Mouse (Mus musculus) midbrain, embryonic 11.5 days (tissue): ENCODE measurements around the gene Ppp1r13l. TPM values are rescaled to one million over a fixed set of nuclear protein-coding genes. Genes with fewer than 3 reads are reported as not detected.
A peak's percentile ranks its signal among the peaks of the same experiment; 100 is the strongest.

Source experiments
- ATAC-seq: fragments of 200-750 bp; cut with Nextera tagmentation; 2 replicates; pipeline ENCODE4 v1.8.0; 2017; ENCODE audit warnings: moderate TSS enrichment, moderate library complexity; ENCODE audit not compliant: low FRiP score
- DNase-seq: peaks from one replicate; pipeline ENCODE4 v3.0.0; 2015; ENCODE audit warnings: low spot score; ENCODE audit errors: missing footprints
- H3K27ac ChIP-seq: fragments of 300-500 bp; sonication (generic); 2 replicates; pipeline ENCODE4 v1.5.1; 2014; ENCODE audit warnings: low read depth, low read length
- H3K27me3 ChIP-seq: fragments of 300-500 bp; sonication (generic); 2 replicates; pipeline ENCODE4 v1.6.1; 2014; ENCODE audit warnings: mild to moderate bottlenecking, low read length, moderate library complexity, mixed read lengths; ENCODE audit not compliant: control insufficient read depth, insufficient read depth
- H3K36me3 ChIP-seq: fragments of 300-500 bp; sonication (generic); 2 replicates; pipeline ENCODE4 v1.6.1; 2014; ENCODE audit warnings: mild to moderate bottlenecking, low read length, moderate library complexity, mixed read lengths; ENCODE audit not compliant: control insufficient read depth, insufficient read depth
- H3K4me1 ChIP-seq: fragments of 300-500 bp; sonication (generic); 2 replicates; pipeline ENCODE4 v1.6.1; 2014; ENCODE audit warnings: low read length; ENCODE audit not compliant: control insufficient read depth, insufficient read depth
- H3K4me2 ChIP-seq: fragments of 300-500 bp; sonication (generic); 2 replicates; pipeline ENCODE4 v1.6.1; 2014; ENCODE audit warnings: mild to moderate bottlenecking, moderate library complexity
- H3K4me3 ChIP-seq: fragments of 300-500 bp; sonication (generic); 2 replicates; pipeline ENCODE4 v1.5.1; 2014; ENCODE audit warnings: low read depth, low read length
- H3K9ac ChIP-seq: fragments of 300-500 bp; sonication (generic); 2 replicates; pipeline ENCODE4 v1.6.1; 2014; ENCODE audit warnings: low read length
- H3K9me3 ChIP-seq: fragments of 300-500 bp; sonication (generic); 2 replicates; pipeline ENCODE4 v1.6.1; 2016; ENCODE audit warnings: low read length; ENCODE audit not compliant: control insufficient read depth
- WGBS: fragments of 180-500 bp; shearing (Covaris S2); extraction: QIAGEN DNeasy Blood & Tissue Kit; methylation state at CpG from one replicate; pipeline ENCODE4 v1.1.7; 2014; 5-methylcytosine and 5-hydroxymethylcytosine counted together
- polyA plus RNA-seq: library from polyadenylated mRNA; unstranded; fragments of >200 nt; fragmentation: Nextera tagmentation; extraction: Ambion mirVana; gene quantifications from 2 replicates; pipeline ENCODE4 v1.2.1, GENCODE M21; 2014

Ppp1r13l gene
- polyA plus RNA-seq, 1 experiment from 2014 or later, result 3.0 TPM

GRCm38 (mm10) chr7:19368380-19368779 is 8.8 kb downstream of the Ppp1r13l start:
- Histone ChIP-seq H3K27ac (no peak overlapping the region), H3K36me3 (no peaks in the 10 kb centered on the region), H3K9me3 (no peaks in the 10 kb centered on the region), H3K4me1 (no peaks in the 10 kb centered on the region; the same call in 1 of the 2 replicates), H3K27me3 (no peaks in the 10 kb centered on the region), H3K4me3 (no peak overlapping the region), H3K4me2 (no peak overlapping the region), H3K9ac (no peak overlapping the region)
- WGBS, result 25% methylated on average over 16 of the region's 16 CpGs
- DNase-seq (peak; percentile 75), ATAC-seq (no peak)

DNA sequence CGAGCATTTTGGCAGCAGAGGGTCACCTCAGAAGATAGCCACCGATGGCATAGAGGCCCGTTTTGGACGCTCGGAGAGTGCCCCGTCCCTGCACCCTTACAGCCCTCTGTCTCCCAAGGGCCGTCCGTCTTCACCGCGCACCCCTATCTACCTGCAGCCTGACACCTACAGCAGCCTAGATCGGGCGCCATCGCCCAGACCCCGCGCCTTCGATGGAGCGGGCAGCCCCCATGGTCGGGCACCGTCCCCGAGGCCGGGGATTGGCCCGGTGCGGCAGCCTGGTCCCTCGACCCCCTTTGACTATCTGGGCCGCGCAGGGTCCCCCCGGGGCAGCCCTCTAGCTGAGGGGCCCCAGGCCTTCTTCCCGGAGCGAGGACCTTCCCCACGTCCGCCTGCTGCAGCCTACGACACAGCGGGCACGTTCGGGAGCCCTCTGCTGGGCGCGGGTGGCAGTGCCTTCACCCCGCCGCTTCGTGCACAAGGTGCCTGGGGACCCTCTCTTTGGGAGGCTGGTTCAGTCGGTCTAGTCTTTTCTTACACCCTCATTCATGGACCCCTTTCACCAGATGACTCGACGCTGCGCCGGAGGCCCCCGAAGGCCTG is 10.4 kb downstream of the Ppp1r13l start:
- Histone ChIP-seq H3K4me2 (peak overlapping the region; percentile 50), H3K27ac (no peak overlapping the region), H3K9me3 (no peaks in the 10 kb centered on the region)

DNA sequence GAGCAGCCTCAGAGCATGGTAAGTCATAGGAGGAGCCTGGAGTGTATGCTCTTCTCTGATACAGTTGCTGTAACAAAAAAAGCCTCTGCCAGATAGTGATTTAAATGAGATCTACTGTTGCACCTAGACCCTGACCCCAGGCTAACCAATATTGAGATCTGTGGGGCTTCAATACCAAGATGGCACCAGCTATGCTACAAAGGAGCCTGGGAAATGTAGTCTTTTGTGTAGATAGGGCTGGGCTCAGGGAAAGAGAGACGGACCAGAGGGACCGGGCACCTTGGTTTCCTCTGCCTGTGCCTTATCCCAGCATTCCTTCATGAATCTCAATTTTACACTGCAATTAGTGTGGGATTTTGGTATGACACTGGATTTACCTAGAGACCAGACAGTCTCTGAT is 13.8 kb downstream of the Ppp1r13l start:
- ATAC-seq, result no peak
- H3K36me3 ChIP-seq, result no peaks in the 10 kb centered on the region; the same call in 1 of the 2 replicates

More for the DNA sequence above, 10.4 kb downstream of the Ppp1r13l start:
- H3K36me3 ChIP-seq, result no peaks in the 10 kb centered on the region
- H3K4me3 ChIP-seq, result peak overlapping the region; percentile 37
- DNase-seq (peak; percentile 98), ATAC-seq (peak; percentile 91)
- no peaks in the 10 kb centered on the region for H3K27me3 ChIP-seq
- peak overlapping the region; percentile 71 for H3K9ac ChIP-seq
- no peaks in the 10 kb centered on the region for H3K4me1 ChIP-seq
- WGBS, result 11% methylated on average over 46 of the region's 46 CpGs

GRCm38 (mm10) chr7:19375368-19375767 is 15.8 kb downstream of the Ppp1r13l start:
- H3K9me3 ChIP-seq, result no peaks in the 10 kb centered on the region
- DNase-seq (peak; percentile 31), ATAC-seq (no peak)
- H3K9ac ChIP-seq, result no peak overlapping the region
- H3K27ac ChIP-seq, result no peak overlapping the region
- no peaks in the 10 kb centered on the region for H3K4me1 ChIP-seq
- 83% methylated on average over 18 of the region's 18 CpGs for WGBS
- H3K36me3 ChIP-seq, result no peaks in the 10 kb centered on the region; the same call in 1 of the 2 replicates
- no peaks in the 10 kb centered on the region for H3K27me3 ChIP-seq
- H3K4me3 ChIP-seq, result no peak overlapping the region
- no peak overlapping the region for H3K4me2 ChIP-seq

More for the DNA sequence above, 13.8 kb downstream of the Ppp1r13l start:
- Histone ChIP-seq H3K27ac (no peak overlapping the region), H3K9me3 (no peaks in the 10 kb centered on the region), H3K4me2 (no peak overlapping the region), H3K27me3 (no peaks in the 10 kb centered on the region), H3K9ac (no peak overlapping the region), H3K4me3 (no peak overlapping the region), H3K4me1 (no peaks in the 10 kb centered on the region)
- WGBS, result 82% methylated on average over 2 of the region's 2 CpGs
- no peak for DNase-seq

- WGBS, result 83% methylated on average over 4 of the region's 4 CpGs
- DNase-seq (peak; percentile 59), ATAC-seq (no peak)
- Histone ChIP-seq H3K36me3 (no peaks in the 10 kb centered on the region; the same call in 1 of the 2 replicates), H3K9ac (no peak overlapping the region), H3K27ac (no peak overlapping the region), H3K27me3 (no peaks in the 10 kb centered on the region), H3K4me2 (no peak overlapping the region), H3K9me3 (no peaks in the 10 kb centered on the region), H3K4me3 (no peak overlapping the region), H3K4me1 (no peaks in the 10 kb centered on the region)
These were observed 16.5 kb downstream of the Ppp1r13l start for GRCm38 (mm10) chr7:19376019-19376418.

DNA sequence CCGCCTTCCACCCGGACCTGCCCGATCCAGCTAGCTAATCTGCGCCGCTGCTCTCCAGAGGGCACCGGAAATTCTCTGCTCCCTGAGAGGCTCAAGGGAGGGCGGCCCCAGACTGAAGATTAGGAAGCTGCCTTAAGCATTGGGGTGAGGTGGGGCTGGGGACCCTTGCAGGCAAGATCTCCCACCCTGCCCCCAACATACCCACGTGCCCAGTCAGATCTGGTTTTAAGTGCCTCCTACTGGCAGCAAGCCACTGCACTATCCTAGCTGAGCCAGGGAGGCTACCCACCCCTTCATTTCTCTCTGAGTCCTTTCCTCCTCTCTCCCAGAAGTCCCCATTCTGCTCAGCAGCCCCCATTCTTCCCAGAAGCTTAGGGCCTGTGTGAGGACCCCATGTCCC is 18.5 kb downstream of the Ppp1r13l start:
- ATAC-seq (no peak), DNase-seq (peak; percentile 75)
- H3K36me3 ChIP-seq, result no peaks in the 10 kb centered on the region; the same call in 1 of the 2 replicates
- H3K9ac ChIP-seq, result no peak overlapping the region
- 66% methylated on average over 8 of the region's 8 CpGs for WGBS
- H3K4me3 ChIP-seq, result no peak overlapping the region
- H3K27me3 ChIP-seq, result no peaks in the 10 kb centered on the region
- no peak overlapping the region for H3K4me2 ChIP-seq
- no peaks in the 10 kb centered on the region for H3K9me3 ChIP-seq
- peaks cover 7% of the 10 kb centered on the region for H3K4me1 ChIP-seq
- H3K27ac ChIP-seq, result no peak overlapping the region

DNA sequence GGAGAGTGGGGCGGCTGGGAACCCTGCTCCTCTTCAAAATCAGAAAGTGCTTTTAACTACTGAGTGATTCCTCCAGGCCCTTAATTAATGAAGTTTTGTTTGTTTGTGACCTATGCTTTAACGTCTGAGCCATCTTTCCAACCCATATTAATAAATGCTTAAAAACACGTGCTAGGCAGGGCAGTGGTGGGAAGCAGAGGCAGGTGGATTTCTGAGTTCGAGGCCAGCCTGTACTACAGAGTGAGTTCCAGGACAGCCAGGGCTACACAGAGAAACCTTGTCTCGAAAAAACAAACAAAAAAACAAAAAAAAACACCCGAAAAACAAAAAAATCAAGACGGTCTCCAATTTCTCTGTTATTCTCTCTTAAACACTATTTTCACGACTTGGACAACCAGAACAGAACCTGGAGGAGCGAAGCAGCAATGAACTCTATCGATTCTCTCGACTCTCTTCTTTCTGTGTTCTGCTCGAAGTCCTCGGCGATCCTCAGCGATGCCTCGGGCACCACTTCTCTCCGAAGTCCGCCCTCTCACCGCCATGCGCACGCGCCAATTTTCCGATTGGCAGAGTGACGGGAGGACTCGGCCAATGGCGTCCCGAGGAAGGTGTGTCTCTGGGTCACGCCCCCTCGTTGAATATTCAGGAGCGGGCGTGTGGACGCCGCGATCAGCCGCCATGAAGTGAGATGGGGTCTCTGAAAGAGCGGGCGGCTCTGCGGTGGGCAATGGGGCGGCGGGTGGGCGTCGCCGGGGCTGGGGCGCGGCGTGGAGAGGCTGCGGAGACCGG is 22.0 kb downstream of the Ppp1r13l start, which contains the start of gene Ercc2:
Gene Ercc2 (plus strand): TSS at position 634 of the 789 bp plus-strand sequence.
- ATAC-seq, result peak; percentile 95
- Histone ChIP-seq H3K9me3 (no peaks in the 10 kb centered on the region), H3K4me2 (peak within 1 kb of the TSS; percentile 92), H3K27me3 (no peaks in the 10 kb centered on the region), H3K4me3 (peak within 1 kb of the TSS; percentile 98), H3K9ac (peak within 1 kb of the TSS; percentile 87), H3K27ac (no peak within 1 kb of the TSS; the same call in 1 of the 2 replicates), H3K36me3 (peaks cover 12% of the 10 kb centered on the region), H3K4me1 (peaks cover 10% of the 10 kb centered on the region)
- 7% methylated on average over 47 of the region's 48 CpGs for WGBS
- DNase-seq, result peak; percentile 100

DNA sequence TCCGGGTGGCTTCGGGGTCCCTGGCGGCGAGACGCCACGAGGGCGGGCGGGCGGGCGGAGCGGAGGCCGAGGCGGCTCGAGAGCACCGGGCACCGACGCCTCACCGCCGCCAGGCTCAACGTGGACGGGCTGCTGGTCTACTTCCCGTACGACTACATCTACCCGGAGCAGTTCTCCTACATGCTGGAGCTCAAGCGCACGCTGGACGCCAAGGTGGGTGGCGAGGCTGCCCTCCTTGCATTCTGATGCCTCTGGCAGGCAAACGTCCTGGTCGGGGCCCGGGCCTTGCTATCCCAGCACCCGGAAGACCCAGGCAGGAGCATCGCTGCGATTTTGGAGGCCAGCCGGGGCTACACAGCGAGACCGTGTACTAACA is 22.6 kb downstream of the Ppp1r13l start:
- under 1% methylated on average over 27 of the region's 37 CpGs for WGBS

GRCm38 (mm10) chr7:19383708-19384107 is 24.2 kb downstream of the Ppp1r13l start:
- Histone ChIP-seq H3K36me3 (peaks cover 21% of the 10 kb centered on the region), H3K27me3 (no peaks in the 10 kb centered on the region), H3K27ac (no peak overlapping the region), H3K9me3 (no peaks in the 10 kb centered on the region), H3K9ac (no peak overlapping the region), H3K4me3 (no peak overlapping the region), H3K4me1 (peaks cover 16% of the 10 kb centered on the region), H3K4me2 (no peak overlapping the region)
- no peak for ATAC-seq
- DNase-seq, result no peak
- whole genome bisulfite sequencing, result 94% methylated on average over 9 of the region's 9 CpGs

More for the DNA sequence above, 22.6 kb downstream of the Ppp1r13l start:
- DNase-seq (peak; percentile 91), ATAC-seq (peak; percentile 70; the same call in 1 of the 2 replicates)
- H3K4me1 ChIP-seq, result peaks cover 10% of the 10 kb centered on the region
- peak overlapping the region; percentile 98 for H3K4me3 ChIP-seq
- no peaks in the 10 kb centered on the region for H3K9me3 ChIP-seq
- H3K4me2 ChIP-seq, result peak overlapping the region; percentile 92
- H3K27ac ChIP-seq, result no peak overlapping the region; the same call in 1 of the 2 replicates
- no peaks in the 10 kb centered on the region for H3K27me3 ChIP-seq
- H3K36me3 ChIP-seq, result peaks cover 18% of the 10 kb centered on the region
- peak overlapping the region; percentile 87 for H3K9ac ChIP-seq
